Mouse (Mus musculus) adrenal gland, postnatal 14 days (tissue): ENCODE results near the gene Retnla. TPM values are rescaled to one million over a fixed set of nuclear protein-coding genes. Genes with fewer than 3 reads are reported as not detected.

ENCODE experiments used
- total RNA-seq: library from RNA; stranded (reverse); gene quantifications from 2 replicates; pipeline ENCODE4 v1.2.3, GENCODE M21; 2021

The Retnla gene
- total RNA-seq, 1 experiment from 2014 or later = 15.2 TPM

Other genes starting within 250 kb of the Retnla start
- 1.3 TPM in 1 of 2 replicates, not detected in the other for gene Trat1, start 70.5 kb upstream of the Retnla start, total RNA-seq
- gene Retnlb, start 25.7 kb upstream of the Retnla start, total RNA-seq = not detected in 2 replicates
- gene Retnlg, start 30.1 kb downstream of the Retnla start, total RNA-seq = 2.3 and 5.1 TPM in 2 replicates
- gene Dzip3, start 151.6 kb downstream of the Retnla start, total RNA-seq = 15.8 and 18.3 TPM in 2 replicates
- 7.6 and 8.0 TPM in 2 replicates for gene Cip2a, start 151.6 kb downstream of the Retnla start, total RNA-seq
- gene Myh15, start 214.9 kb downstream of the Retnla start, total RNA-seq = not detected in 2 replicates